Mouse (Mus musculus): ENCODE results near the gene Gm37240.

- TF ChIP-seq CTCF (IDR thresholded peaks at IDR 0.05; ENCODE audit: low read depth): no peak
- no peak for TF ChIP-seq EP300 (optimal IDR thresholded peaks at IDR 0.05)
Measured at GRCm38 (mm10) chr3:85827815-85828214, 59.5 kb downstream of the Gm37240 start.
